Mouse (Mus musculus) spleen, adult 2 months (tissue): Measurements from ENCODE around the gene Slc25a34. TPM values are rescaled to one million over a fixed set of nuclear protein-coding genes. Genes with fewer than 3 reads are reported as not detected.

ENCODE experiments used
- DNase-seq, 2 experiments: peaks; one replicate each; pipeline versions ENCODE4 v3.0.0 to v3.0.0-alpha.2; 2012 to 2021; ENCODE audit warnings: low spot score in 2 of 2, low read depth in 1 of 2
- H3K27ac ChIP-seq: fragments of 200-500 bp; 2 replicates; pipeline ENCODE4 v1.5.1; 2012; ENCODE audit warnings: low read length, inconsistent platforms; ENCODE audit not compliant: insufficient read depth
- H3K27me3 ChIP-seq: fragments of 200-500 bp; 2 replicates; pipeline ENCODE4 v1.6.1; 2012; ENCODE audit warnings: mild to moderate bottlenecking, moderate library complexity, low read length, inconsistent platforms; ENCODE audit not compliant: control insufficient read depth, insufficient read depth
- H3K36me3 ChIP-seq: fragments of 200-500 bp; 2 replicates; pipeline ENCODE4 v1.6.1; 2012; ENCODE audit warnings: mild to moderate bottlenecking, low read length, inconsistent platforms; ENCODE audit not compliant: control insufficient read depth, insufficient read depth
- H3K4me1 ChIP-seq: fragments of 200-500 bp; 2 replicates; pipeline ENCODE4 v1.6.1; 2011; ENCODE audit warnings: inconsistent platforms; ENCODE audit not compliant: control insufficient read depth, insufficient read depth, insufficient read length
- H3K4me3 ChIP-seq: fragments of 200-500 bp; 2 replicates; pipeline ENCODE4 v1.5.1; 2011; ENCODE audit warnings: mild to moderate bottlenecking, inconsistent platforms; ENCODE audit not compliant: insufficient read depth, insufficient read length; ENCODE audit errors: extremely low read depth
- CTCF ChIP-seq: fragments of 200-500 bp; IDR thresholded peaks from 2 replicates; pipeline ENCODE4 v1.5.1; 2011; ENCODE audit warnings: mild to moderate bottlenecking, inconsistent platforms; ENCODE audit not compliant: insufficient read depth, insufficient read length, insufficient replicate concordance; ENCODE audit errors: extremely low read depth
- POLR2A ChIP-seq: fragments of 200-500 bp; IDR thresholded peaks from 2 replicates; pipeline ENCODE4 v1.6.1; 2011; ENCODE audit warnings: low read depth, low read length, inconsistent platforms
- WGBS: fragments of 180-500 bp; shearing (Covaris S2); methylation state at CpG from one replicate; pipeline ENCODE4 v1.1.7; 2018; 5-methylcytosine and 5-hydroxymethylcytosine counted together
- polyA plus RNA-seq: library from polyadenylated mRNA; depleted of rRNA; stranded (reverse); fragments of >200 nt; gene quantifications from 2 replicates; pipeline ENCODE4 v1.2.3, GENCODE M21; 2012

The Slc25a34 gene
- polyA plus RNA-seq, 1 experiment = 0.43 TPM

DNA sequence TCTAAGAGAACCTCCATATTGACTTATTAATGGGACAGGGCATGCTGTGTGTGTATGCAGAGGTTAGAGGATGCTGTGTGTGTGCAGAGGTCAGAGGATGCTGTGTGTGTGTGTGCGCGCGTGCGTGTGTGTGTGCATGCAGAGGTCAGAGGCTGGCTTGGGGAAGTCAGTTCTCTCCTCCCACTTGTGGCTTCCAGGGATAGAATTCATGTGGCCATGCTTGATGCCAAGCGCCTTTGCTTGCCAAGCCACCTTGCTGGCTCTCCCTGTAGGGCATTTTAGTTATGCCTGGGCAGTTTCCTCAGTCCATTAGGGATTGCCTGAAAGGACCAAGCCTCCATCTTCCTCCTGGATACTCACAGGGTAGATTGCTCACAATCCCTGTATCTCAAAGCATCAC lies 13.1 kb upstream of the Slc25a34 start:
- Histone ChIP-seq H3K4me1 (no peaks in the 10 kb centered on the region), H3K27me3 (no peaks in the 10 kb centered on the region), H3K4me3 (no peak overlapping the region), H3K36me3 (peaks cover 24% of the 10 kb centered on the region), H3K27ac (no peak overlapping the region)
- no peak for DNase-seq
- WGBS = 94% methylated on average over 5 of the region's 5 CpGs
- TF ChIP-seq POLR2A (no peak), CTCF (no peak)

DNA sequence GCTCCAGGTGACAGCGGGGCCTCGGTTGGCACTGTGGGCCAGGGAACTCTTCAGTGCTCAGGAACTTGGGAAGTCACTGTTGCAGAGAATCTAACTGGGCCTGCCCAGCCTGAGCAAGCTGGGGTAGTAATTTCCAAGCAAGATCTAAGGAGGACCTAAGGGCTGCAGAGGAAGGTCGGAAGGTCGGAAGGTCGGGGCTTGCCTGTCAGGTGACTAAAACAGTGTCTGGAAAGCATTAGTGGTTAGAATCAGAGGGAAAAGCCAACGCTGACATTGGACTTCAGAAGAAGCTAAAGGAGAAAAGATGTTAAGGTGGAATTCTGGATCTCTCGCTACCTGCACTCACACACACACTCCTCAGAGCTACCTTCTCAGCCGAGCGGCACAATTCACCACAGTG lies 12.4 kb upstream of the Slc25a34 start:
- WGBS = 91% methylated on average over 9 of the region's 9 CpGs
- H3K27me3 ChIP-seq = no peaks in the 10 kb centered on the region
- TF ChIP-seq POLR2A = no peak
- no peak for TF ChIP-seq CTCF
- no peak for DNase-seq
- H3K4me1 ChIP-seq = no peaks in the 10 kb centered on the region
- H3K36me3 ChIP-seq = peaks cover 28% of the 10 kb centered on the region
- H3K4me3 ChIP-seq = no peak overlapping the region
- no peak overlapping the region for H3K27ac ChIP-seq

DNA sequence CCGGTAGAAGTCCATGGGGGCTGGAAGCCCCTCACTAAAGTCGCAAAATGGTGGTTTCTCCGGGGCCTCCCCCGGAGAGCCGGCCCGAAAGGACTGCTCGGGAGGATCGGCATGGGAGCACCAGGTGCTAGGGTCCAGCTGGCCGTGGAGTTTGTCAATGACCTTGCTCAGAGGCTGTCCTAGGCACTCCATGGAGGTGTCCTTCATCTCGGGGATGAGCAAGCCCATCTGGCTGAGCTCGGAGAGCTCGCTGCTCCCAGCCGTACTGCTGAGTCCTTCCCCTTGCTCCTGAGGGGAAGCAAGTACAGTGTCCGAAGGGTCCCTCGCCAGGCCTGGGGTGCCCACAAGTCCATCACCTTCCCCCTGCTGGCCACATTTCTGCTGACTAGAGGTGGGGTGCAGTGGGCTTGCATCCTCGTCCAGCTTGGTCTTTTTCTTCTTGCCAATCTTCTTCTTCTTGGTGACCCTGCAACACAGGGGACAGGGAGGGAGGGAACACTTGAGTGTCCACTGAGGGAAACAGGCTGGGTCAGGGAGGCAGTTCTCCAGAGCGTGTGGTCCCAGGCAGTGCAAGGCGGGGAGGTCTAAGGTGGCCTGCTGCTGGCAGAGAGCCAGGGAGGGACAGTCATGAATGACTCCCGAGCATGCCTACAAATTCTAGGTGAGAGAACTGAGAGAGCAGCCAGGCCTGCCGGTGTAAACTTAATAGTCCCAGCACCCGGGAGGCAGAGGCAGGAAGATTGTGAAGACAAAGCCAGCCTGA lies 8.7 kb upstream of the Slc25a34 start:
- WGBS = 93% methylated on average over 21 of the region's 21 CpGs
- no peak overlapping the region for H3K27ac ChIP-seq
- no peaks in the 10 kb centered on the region for H3K27me3 ChIP-seq
- H3K4me1 ChIP-seq = no peaks in the 10 kb centered on the region
- no peak for DNase-seq
- peaks cover 50% of the 10 kb centered on the region for H3K36me3 ChIP-seq
- TF ChIP-seq POLR2A (no peak), CTCF (no peak)
- H3K4me3 ChIP-seq = no peak overlapping the region

DNA sequence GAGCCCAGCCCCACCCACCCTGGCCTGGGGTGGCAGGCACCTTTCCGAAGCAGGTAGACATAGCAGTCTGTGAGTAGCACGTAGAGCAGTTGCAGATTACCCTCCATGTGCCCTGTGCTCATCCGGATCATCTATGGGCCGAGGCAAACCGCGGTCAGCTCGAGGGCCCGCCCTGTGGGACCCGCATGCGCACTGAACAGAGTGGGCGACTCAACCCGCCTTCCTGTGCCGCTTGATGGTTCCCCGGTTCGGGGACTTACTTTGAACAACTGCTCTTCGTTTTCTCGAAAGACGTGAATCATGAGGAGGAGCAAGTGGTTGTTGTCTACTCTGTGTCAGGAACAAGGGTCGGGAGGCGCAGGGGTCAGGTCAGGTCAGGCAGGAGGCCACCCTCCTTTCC lies 7.6 kb upstream of the Slc25a34 start:
- H3K27me3 ChIP-seq = no peaks in the 10 kb centered on the region
- no peak for DNase-seq
- peaks cover 51% of the 10 kb centered on the region for H3K36me3 ChIP-seq
- 96% methylated on average over 20 of the region's 20 CpGs for WGBS
- TF ChIP-seq POLR2A = no peak
- no peak for TF ChIP-seq CTCF
- H3K4me3 ChIP-seq = no peak overlapping the region
- no peak overlapping the region for H3K27ac ChIP-seq
- no peaks in the 10 kb centered on the region for H3K4me1 ChIP-seq

DNA sequence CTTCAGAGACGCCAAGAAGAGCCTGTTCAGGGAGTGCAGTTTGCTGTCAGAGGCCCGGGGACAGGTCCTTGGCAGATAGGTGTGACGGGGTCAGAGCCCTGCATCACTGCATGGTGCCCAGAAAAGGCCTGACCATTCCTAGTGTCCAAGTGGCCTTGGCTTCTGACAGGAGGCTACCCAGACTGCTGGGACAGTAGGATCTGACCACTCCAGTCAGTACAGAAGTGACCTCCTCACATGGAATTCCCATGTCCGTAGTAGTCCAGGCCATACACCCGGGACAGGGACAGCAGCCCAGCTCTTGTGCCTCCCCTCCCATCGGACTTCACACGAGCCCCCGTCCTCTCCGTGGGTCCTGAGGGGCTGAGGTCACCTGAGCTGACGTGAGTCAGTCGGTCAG lies 6.4 kb upstream of the Slc25a34 start:
- WGBS = 97% methylated on average over 11 of the region's 11 CpGs
- peaks cover 50% of the 10 kb centered on the region for H3K36me3 ChIP-seq

DNA sequence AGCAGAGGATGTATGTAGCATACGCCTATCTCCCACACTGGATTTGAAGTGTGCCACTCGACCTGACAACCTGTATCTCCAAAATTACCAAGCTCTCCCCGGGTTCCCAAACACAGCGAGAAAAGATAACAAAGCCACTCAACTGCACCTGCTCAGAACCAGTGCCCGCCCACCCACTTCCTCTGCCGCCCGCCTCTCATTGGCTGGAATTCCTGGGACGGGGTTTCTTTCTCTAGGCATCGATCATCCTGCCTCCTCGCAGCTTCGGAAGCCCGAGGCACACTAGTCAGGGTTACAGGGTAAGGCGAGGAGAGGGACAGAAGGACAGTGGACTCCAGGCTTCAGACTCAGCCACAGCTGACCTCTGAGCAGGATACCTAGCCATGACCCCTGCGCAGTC lies 5.0 kb upstream of the Slc25a34 start:
- no peak overlapping the region for H3K4me3 ChIP-seq
- DNase-seq = no peak
- TF ChIP-seq CTCF (no peak), POLR2A (no peak)
- no peak overlapping the region for H3K27ac ChIP-seq
- H3K36me3 ChIP-seq = peaks cover 46% of the 10 kb centered on the region
- WGBS = 92% methylated on average over 14 of the region's 14 CpGs
- H3K27me3 ChIP-seq = no peaks in the 10 kb centered on the region
- H3K4me1 ChIP-seq = peaks cover 5% of the 10 kb centered on the region; the same call in 1 of the 2 replicates

More for the DNA sequence above, 6.4 kb upstream of the Slc25a34 start:
- Histone ChIP-seq H3K27me3 (no peaks in the 10 kb centered on the region), H3K4me1 (peaks cover 5% of the 10 kb centered on the region; the same call in 1 of the 2 replicates), H3K27ac (no peak overlapping the region), H3K4me3 (no peak overlapping the region)
- no peak for DNase-seq
- TF ChIP-seq POLR2A (no peak), CTCF (no peak)

DNA sequence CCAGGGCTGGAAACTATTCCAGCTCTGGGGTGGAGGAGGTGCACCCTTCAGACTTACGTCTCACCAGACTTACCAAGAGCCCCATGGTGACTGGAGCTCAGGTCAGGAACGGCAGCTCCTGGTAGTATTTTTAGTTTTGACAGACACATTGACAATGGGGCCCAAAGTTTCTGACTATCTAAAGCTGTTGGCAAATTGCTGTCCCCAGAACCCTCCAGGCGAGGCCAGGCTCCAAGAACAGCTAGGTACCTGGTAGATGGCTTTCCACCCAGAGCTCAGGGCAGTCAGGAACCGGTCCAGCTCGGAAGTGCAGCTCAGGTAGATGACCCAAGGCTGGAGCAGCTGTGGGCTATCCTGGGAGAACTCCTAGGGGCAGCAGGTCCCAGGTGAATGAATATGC lies 3.9 kb upstream of the Slc25a34 start:
- WGBS = 91% methylated on average over 5 of the region's 5 CpGs
- Histone ChIP-seq H3K4me1 (peaks cover 5% of the 10 kb centered on the region; the same call in 1 of the 2 replicates), H3K27me3 (no peaks in the 10 kb centered on the region), H3K4me3 (no peak overlapping the region), H3K36me3 (peaks cover 41% of the 10 kb centered on the region), H3K27ac (no peak overlapping the region)
- DNase-seq = no peak
- no peak for TF ChIP-seq CTCF
- TF ChIP-seq POLR2A = no peak
